Mouse (Mus musculus): ENCODE measurements at regions not wholly inside any gene's neighbourhood (a gene's known extent, or its start where the extent isn't known, plus 50 kb on each side); places are given as distances from the start of the nearest gene placed in this dataset.

GRCm38 (mm10) chr5:138875180-138876076, 55.5 kb downstream of the Gm5294 start:
- Histone ChIP-seq H3K4me1 (replicated peaks) (peaks cover 17% of the 10 kb centered on the region), H3K9ac (no peak overlapping the region), H3K27ac (peak overlapping the region; percentile 42; the same call in 1 of the 2 replicates), H3K9me3 (no peaks in the 10 kb centered on the region), H3K36me3 (no peaks in the 10 kb centered on the region), H3K27me3 (replicated peaks) (no peaks in the 10 kb centered on the region), H3K4me3 (replicated peaks) (no peak overlapping the region), H3K4me2 (replicated peaks) (no peak overlapping the region)
- WGBS, result 48% methylated on average over 24 of the region's 24 CpGs
- peak; percentile 88 for ATAC-seq

DNA sequence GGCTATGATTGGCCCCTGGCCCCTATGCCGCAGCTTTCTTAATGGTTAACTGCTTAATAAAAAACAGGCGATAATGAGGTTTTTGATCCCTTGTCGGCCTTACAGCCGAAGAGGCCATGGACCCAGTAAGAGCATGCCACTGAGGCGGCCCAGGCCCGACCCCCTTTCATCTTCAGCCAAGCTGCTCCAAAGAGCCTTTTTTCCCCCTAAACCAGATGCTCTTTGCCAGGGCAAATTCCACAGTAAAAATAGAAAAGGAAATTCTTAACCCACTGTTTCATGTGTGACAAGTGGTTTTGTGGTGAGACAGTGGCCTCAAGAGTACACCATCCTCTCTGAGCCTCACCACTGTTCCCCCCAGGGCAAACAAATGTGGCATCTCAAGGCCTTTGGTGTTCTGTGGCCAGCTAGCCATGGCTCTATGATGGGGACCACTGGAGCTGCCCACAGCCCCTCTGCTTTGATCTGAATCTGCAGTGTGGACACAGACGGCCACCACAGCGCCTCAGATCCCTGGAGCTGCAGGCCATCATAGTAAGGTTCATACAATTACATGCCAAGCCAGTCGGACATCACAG, 61.9 kb downstream of the Gm5294 start:
- Histone ChIP-seq H3K4me2 (replicated peaks) (no peak overlapping the region), H3K9ac (no peak overlapping the region), H3K4me3 (replicated peaks) (no peak overlapping the region), H3K27me3 (replicated peaks) (no peaks in the 10 kb centered on the region), H3K27ac (no peak overlapping the region), H3K36me3 (no peaks in the 10 kb centered on the region), H3K4me1 (replicated peaks) (0 out of 2 replicates have a peak, but pooled peaks cover 3% of the 10 kb centered on the region), H3K9me3 (no peaks in the 10 kb centered on the region)
- WGBS, result 66% methylated on average over 9 of the region's 9 CpGs
- 0 out of 2 replicates have a peak, but pooled peaks have one; percentile 29 for ATAC-seq

DNA sequence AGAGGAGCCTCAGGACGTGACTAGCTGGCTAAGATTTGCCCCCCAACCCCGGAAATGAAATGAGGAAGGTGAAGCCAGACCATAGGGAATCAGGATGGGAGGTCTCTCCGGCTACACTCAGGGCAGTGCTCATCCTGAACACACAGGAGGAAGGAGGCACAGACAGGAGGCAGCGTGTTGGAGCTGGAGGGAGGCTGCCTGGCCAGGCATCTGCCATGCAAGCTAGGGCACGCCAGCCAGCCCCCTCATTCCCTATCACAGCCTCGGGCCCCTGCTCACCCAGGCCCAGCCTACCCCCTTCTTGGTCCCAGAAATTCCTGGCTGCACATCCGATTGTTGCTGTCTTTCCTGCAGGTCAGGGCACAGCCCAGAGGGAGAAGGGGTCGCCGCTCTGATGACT, 63.7 kb downstream of the Gm5294 start:
- ATAC-seq, result no peak
- Histone ChIP-seq H3K4me1 (replicated peaks) (0 out of 2 replicates have a peak, but pooled peaks cover 3% of the 10 kb centered on the region), H3K36me3 (no peaks in the 10 kb centered on the region), H3K27ac (no peak overlapping the region), H3K9ac (no peak overlapping the region), H3K4me3 (replicated peaks) (no peak overlapping the region), H3K9me3 (no peaks in the 10 kb centered on the region), H3K27me3 (replicated peaks) (no peaks in the 10 kb centered on the region), H3K4me2 (replicated peaks) (no peak overlapping the region)
- WGBS, result 69% methylated on average over 9 of the region's 9 CpGs

GRCm38 (mm10) chr5:138885905-138886304, 66.0 kb downstream of the Gm5294 start:
- WGBS, result 69% methylated on average over 3 of the region's 3 CpGs
- H3K27ac ChIP-seq, result no peak overlapping the region
- H3K36me3 ChIP-seq, result no peaks in the 10 kb centered on the region
- H3K9ac ChIP-seq, result no peak overlapping the region
- peaks cover 7% of the 10 kb centered on the region; the same call in 1 of the 2 replicates for H3K4me1 ChIP-seq (replicated peaks)
- H3K4me2 ChIP-seq (replicated peaks), result no peak overlapping the region
- ATAC-seq, result no peak
- H3K9me3 ChIP-seq, result no peaks in the 10 kb centered on the region
- no peak overlapping the region for H3K4me3 ChIP-seq (replicated peaks)
- H3K27me3 ChIP-seq (replicated peaks), result no peaks in the 10 kb centered on the region

DNA sequence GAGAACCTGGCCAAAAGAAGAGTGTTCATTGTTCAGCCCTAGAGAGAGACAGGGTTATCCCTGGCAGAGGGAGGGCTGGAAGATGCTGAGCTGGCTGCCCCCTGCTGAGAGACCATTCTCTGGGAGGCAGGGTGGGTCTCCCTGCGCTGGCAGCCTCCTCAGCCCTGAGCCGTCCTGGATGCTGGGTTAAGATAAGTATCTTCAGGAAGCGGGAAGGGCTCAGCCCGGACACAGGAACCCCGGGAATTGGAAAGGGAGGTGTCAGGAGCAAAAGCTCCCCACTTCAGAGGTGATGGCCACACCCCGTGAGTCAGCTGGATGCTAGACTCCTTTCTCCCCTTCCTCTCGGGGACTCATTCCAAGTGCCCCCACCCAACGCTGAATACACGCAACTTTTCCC, 68.9 kb downstream of the Gm5294 start:
- H3K4me2 ChIP-seq (replicated peaks), result no peak overlapping the region
- H3K4me3 ChIP-seq (replicated peaks), result no peak overlapping the region
- no peaks in the 10 kb centered on the region for H3K27me3 ChIP-seq (replicated peaks)
- no peak overlapping the region for H3K9ac ChIP-seq
- H3K36me3 ChIP-seq, result no peaks in the 10 kb centered on the region
- WGBS, result 62% methylated on average over 9 of the region's 9 CpGs
- peaks cover 6% of the 10 kb centered on the region; the same call in 1 of the 2 replicates for H3K4me1 ChIP-seq (replicated peaks)
- no peak overlapping the region for H3K27ac ChIP-seq
- no peak for ATAC-seq
- no peaks in the 10 kb centered on the region for H3K9me3 ChIP-seq

DNA sequence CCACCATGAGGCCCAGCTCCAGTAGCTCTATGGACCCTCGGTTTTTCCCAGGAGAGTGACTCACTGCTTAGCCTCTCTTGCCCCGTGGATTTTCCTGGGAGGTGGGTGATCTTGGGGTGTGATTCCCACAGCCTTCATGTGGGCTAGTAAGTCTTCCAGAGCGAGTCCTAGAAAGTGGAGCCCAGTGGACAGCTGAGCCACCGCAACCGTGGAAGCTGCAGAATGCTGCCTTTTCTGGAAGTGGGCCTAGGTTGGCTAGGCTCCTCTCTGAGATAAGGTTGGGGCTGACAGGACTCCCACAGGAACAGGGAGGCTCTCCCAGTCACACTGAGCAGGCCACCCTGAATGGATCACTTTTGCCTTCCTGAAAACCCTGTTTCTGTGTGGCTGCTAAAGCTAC, 69.9 kb downstream of the Gm5294 start:
- no peaks in the 10 kb centered on the region for H3K9me3 ChIP-seq
- no peak overlapping the region for H3K4me3 ChIP-seq (replicated peaks)
- H3K4me2 ChIP-seq (replicated peaks), result no peak overlapping the region
- ATAC-seq, result no peak
- WGBS, result 79% methylated on average over 5 of the region's 5 CpGs
- no peak overlapping the region for H3K27ac ChIP-seq
- H3K27me3 ChIP-seq (replicated peaks), result no peaks in the 10 kb centered on the region
- H3K9ac ChIP-seq, result no peak overlapping the region
- H3K36me3 ChIP-seq, result no peaks in the 10 kb centered on the region
- peaks cover 6% of the 10 kb centered on the region; the same call in 1 of the 2 replicates for H3K4me1 ChIP-seq (replicated peaks)

DNA sequence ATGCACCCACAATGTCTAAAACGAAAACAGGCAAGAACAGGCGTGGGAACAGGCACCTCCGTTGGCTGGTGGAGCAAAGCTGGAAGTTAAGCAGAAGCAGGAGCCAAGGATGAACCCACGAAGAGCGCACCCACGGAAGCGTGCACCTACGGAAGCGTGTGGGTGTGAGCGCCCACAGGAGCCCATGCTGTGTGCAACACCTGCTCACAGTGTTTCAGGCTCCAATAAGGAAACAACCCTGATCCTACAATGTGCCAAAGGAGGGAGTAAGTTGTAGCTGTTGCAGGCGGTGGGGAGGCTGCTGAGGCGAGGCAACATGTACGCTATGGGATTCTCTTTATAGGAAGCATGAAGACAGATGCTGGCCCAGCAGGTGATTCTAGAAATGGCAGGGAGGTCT, 74.6 kb downstream of the Gm5294 start:
- ATAC-seq, result no peak
- Histone ChIP-seq H3K36me3 (no peaks in the 10 kb centered on the region), H3K4me1 (replicated peaks) (peaks cover 12% of the 10 kb centered on the region; the same call in 1 of the 2 replicates), H3K27ac (no peak overlapping the region), H3K27me3 (replicated peaks) (no peaks in the 10 kb centered on the region), H3K9ac (no peak overlapping the region), H3K4me2 (replicated peaks) (no peak overlapping the region), H3K9me3 (no peaks in the 10 kb centered on the region), H3K4me3 (replicated peaks) (no peak overlapping the region)
- WGBS, result 93% methylated on average over 13 of the region's 13 CpGs

GRCm38 (mm10) chr5:138897255-138897654, 77.4 kb downstream of the Gm5294 start:
- Histone ChIP-seq H3K4me3 (replicated peaks) (no peak overlapping the region), H3K27me3 (replicated peaks) (no peaks in the 10 kb centered on the region), H3K4me1 (replicated peaks) (0 out of 2 replicates have a peak, but pooled peaks cover 12% of the 10 kb centered on the region), H3K9me3 (no peaks in the 10 kb centered on the region), H3K36me3 (no peaks in the 10 kb centered on the region), H3K4me2 (replicated peaks) (no peak overlapping the region), H3K9ac (no peak overlapping the region), H3K27ac (no peak overlapping the region)
- ATAC-seq, result no peak

DNA sequence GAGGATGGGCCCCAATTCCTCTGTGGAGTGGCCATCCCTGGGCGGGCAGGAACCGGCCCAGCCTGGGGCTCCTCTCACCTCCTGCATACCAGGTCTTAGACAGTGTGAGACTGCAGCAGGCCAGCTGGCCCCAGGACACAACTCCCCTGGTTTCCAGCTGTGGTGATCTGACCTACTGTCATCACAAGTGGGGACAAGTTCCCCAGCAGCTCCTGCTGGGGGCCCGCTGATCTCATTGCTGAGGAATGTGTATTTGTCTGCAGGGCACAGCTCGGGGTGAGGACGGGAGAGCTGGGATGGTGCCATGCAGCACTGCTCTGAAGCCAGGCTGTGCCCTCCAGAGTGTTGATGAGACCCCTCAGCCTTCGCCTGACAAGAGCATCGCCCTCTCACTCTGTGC, 78.6 kb downstream of the Gm5294 start:
- Histone ChIP-seq H3K4me3 (replicated peaks) (no peak overlapping the region), H3K9ac (no peak overlapping the region), H3K27ac (no peak overlapping the region), H3K4me2 (replicated peaks) (no peak overlapping the region), H3K9me3 (no peaks in the 10 kb centered on the region), H3K27me3 (replicated peaks) (no peaks in the 10 kb centered on the region), H3K36me3 (no peaks in the 10 kb centered on the region), H3K4me1 (replicated peaks) (0 out of 2 replicates have a peak, but pooled peaks cover 12% of the 10 kb centered on the region)
- peak; percentile 46; the same call in 1 of the 2 replicates for ATAC-seq
- WGBS, result 47% methylated on average over 7 of the region's 7 CpGs

- no peak overlapping the region for H3K4me3 ChIP-seq (replicated peaks)
- H3K4me1 ChIP-seq (replicated peaks), result 0 out of 2 replicates have a peak, but pooled peaks cover 12% of the 10 kb centered on the region
- H3K4me2 ChIP-seq (replicated peaks), result no peak overlapping the region
- ATAC-seq, result peak; percentile 62; the same call in 1 of the 2 replicates
- WGBS, result 63% methylated on average over 15 of the region's 15 CpGs
- no peaks in the 10 kb centered on the region for H3K36me3 ChIP-seq
- H3K9me3 ChIP-seq, result no peaks in the 10 kb centered on the region
- H3K27ac ChIP-seq, result no peak overlapping the region
- H3K9ac ChIP-seq, result no peak overlapping the region
- no peaks in the 10 kb centered on the region for H3K27me3 ChIP-seq (replicated peaks)
These were observed 81.2 kb downstream of the Gm5294 start for GRCm38 (mm10) chr5:138900952-138901599.

- H3K9ac ChIP-seq, result no peak overlapping the region
- 0 out of 2 replicates have a peak, but pooled peaks cover 12% of the 10 kb centered on the region for H3K4me1 ChIP-seq (replicated peaks)
- no peaks in the 10 kb centered on the region for H3K36me3 ChIP-seq
- no peak overlapping the region for H3K27ac ChIP-seq
- 78% methylated on average over 1 of the region's 1 CpGs for WGBS
- no peaks in the 10 kb centered on the region for H3K9me3 ChIP-seq
- H3K27me3 ChIP-seq (replicated peaks), result no peaks in the 10 kb centered on the region
- no peak overlapping the region for H3K4me2 ChIP-seq (replicated peaks)
- ATAC-seq, result no peak
- no peak overlapping the region for H3K4me3 ChIP-seq (replicated peaks)
These were observed 82.4 kb downstream of the Gm5294 start for GRCm38 (mm10) chr5:138902316-138902715.
